Comparison of ENCODE assay signal across 10 mouse cellular contexts in the genomic region with DNA sequence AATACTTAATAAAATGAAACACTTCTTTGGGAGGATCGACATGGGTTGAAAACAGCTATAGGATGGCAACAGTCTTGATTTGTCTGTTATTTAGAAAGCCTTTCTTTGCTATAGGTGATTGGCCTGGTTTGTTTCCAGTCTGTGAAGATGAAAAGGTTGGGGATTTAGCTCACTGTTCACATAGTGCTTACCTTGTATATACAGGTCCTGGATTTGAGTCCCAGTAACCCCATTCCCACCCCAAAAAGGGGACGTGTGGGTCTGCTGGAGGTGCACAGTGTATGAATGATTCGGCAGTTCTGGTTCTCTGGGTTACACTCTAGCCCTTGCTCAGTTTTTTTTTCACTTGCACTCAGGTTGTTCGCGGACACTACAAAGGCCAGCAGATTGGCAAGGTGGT. TPM values are rescaled to one million over a fixed set of nuclear protein-coding genes. Genes with fewer than 3 reads are reported as not detected.
DNase-seq lines count a peak whose midpoint lies in the region; ATAC-seq and TF ChIP-seq lines count a peak whose summit lies in the region.
"Had no signal": no experiment of that assay in that cellular context is flagged by ENCODE, and none has a peak within 500 bp of the region (broad histone marks: within the 10 kb centered on the region; RNA-seq: fewer than 3 reads in every experiment).

No protein-coding gene starts in this region.

- H3K9me3 ChIP-seq in kidney, embryonic 16.5 days (ENCODE audit: low read length) = no peaks in the 10 kb centered on the region
- no peaks in the 10 kb centered on the region for H3K9me3 ChIP-seq in embryonic facial prominence, embryonic 11.5 days (replicated peaks; ENCODE audit: control insufficient read depth, low read length)
- no peaks in the 10 kb centered on the region for H3K9me3 ChIP-seq in intestine, embryonic 15.5 days

- TF ChIP-seq POLR2A in myocyte (IDR thresholded peaks at IDR 0.05; ENCODE audit: insufficient read length, low read depth) = no peak
- TF ChIP-seq POLR2A in cerebellum, adult 2 months (IDR thresholded peaks at IDR 0.05; ENCODE audit: borderline replicate concordance, insufficient read depth, low read length) = no peak

- peaks cover 14% of the 10 kb centered on the region for H3K79me2 ChIP-seq in myocyte (ENCODE audit: control insufficient read depth, insufficient read depth)

- H3ac ChIP-seq in myocyte (ENCODE audit: control insufficient read depth, insufficient read length) = no peak overlapping the region

- H3K4me1 ChIP-seq in kidney, embryonic 16.5 days (ENCODE audit: insufficient read depth, low read length) = peaks cover 10% of the 10 kb centered on the region
- H3K4me1 ChIP-seq in embryonic facial prominence, embryonic 11.5 days (ENCODE audit: control insufficient read depth, insufficient read depth, low read length) = no peaks in the 10 kb centered on the region
- peaks cover 6% of the 10 kb centered on the region; the same call in 1 of the 2 replicates for H3K4me1 ChIP-seq in intestine, embryonic 15.5 days (replicated peaks)
- H3K4me1 ChIP-seq in cerebellum, adult 2 months (ENCODE audit: control insufficient read depth, insufficient read depth, low read length) = no peaks in the 10 kb centered on the region

- ATAC-seq in kidney, embryonic 16.5 days (ENCODE audit: low FRiP score, low TSS enrichment) = no peak
- ATAC-seq in embryonic facial prominence, embryonic 11.5 days (replicated peaks; ENCODE audit: insufficient number of reproducible peaks, low FRiP score, low TSS enrichment, low read depth) = no peak
- no peak for ATAC-seq in intestine, embryonic 15.5 days
- no peak for ATAC-seq in cerebellum, adult (ENCODE audit: insufficient number of reproducible peaks, low FRiP score, low TSS enrichment)

- H3K27me3 ChIP-seq in kidney, embryonic 16.5 days (ENCODE audit: insufficient read depth, low read length) = no peaks in the 10 kb centered on the region
- no peaks in the 10 kb centered on the region for H3K27me3 ChIP-seq in embryonic facial prominence, embryonic 11.5 days (ENCODE audit: control insufficient read depth, insufficient read depth, low read length)
- no peaks in the 10 kb centered on the region for H3K27me3 ChIP-seq in intestine, embryonic 15.5 days (replicated peaks)
- peaks cover 5% of the 10 kb centered on the region for H3K27me3 ChIP-seq in myocyte (ENCODE audit: control insufficient read depth, insufficient read depth, insufficient read length)
- H3K27me3 ChIP-seq in cerebellum, adult 2 months (ENCODE audit: control insufficient read depth, insufficient read depth, low read length) = no peaks in the 10 kb centered on the region

- H3K27ac ChIP-seq in kidney, embryonic 16.5 days (ENCODE audit: low read length) = peak overlapping the region; percentile 40; the same call in 1 of the 2 replicates
- H3K27ac ChIP-seq in embryonic facial prominence, embryonic 11.5 days (replicated peaks; ENCODE audit: low read depth, low read length) = no peak overlapping the region
- H3K27ac ChIP-seq in intestine, embryonic 15.5 days = no peak overlapping the region
- no peak overlapping the region for H3K27ac ChIP-seq in cerebellum, adult 2 months (ENCODE audit: insufficient read depth, low read length)

- no peak for TF ChIP-seq CTCF in cerebellum, adult 2 months (IDR thresholded peaks at IDR 0.05; ENCODE audit: borderline replicate concordance, insufficient read depth, low read depth, low read length)

- H3K9ac ChIP-seq in kidney, embryonic 16.5 days (replicated peaks; ENCODE audit: low read length) = peak overlapping the region; percentile 98
- H3K9ac ChIP-seq in embryonic facial prominence, embryonic 11.5 days (replicated peaks; ENCODE audit: low read length) = peak overlapping the region; percentile 97
- H3K9ac ChIP-seq in intestine, embryonic 15.5 days = 0 out of 2 replicates have a peak overlapping the region, but pooled peaks have one; percentile 92

- 77% methylated on average over 5 of the region's 5 CpGs for WGBS in kidney, embryonic 16.5 days
- 83% methylated on average over 5 of the region's 5 CpGs for WGBS in embryonic facial prominence, embryonic 11.5 days
- 85% methylated on average over 5 of the region's 5 CpGs for WGBS in intestine, embryonic 15.5 days
- 80% methylated on average over 5 of the region's 5 CpGs for WGBS in cerebellum, adult 2 months

- H3K4me2 ChIP-seq in kidney, embryonic 16.5 days (replicated peaks; ENCODE audit: low read depth, low read length) = peak overlapping the region; percentile 86
- peak overlapping the region; percentile 73 for H3K4me2 ChIP-seq in embryonic facial prominence, embryonic 11.5 days (ENCODE audit: low read depth, low read length)
- H3K4me2 ChIP-seq in intestine, embryonic 15.5 days (replicated peaks) = peak overlapping the region; percentile 64
- H3K4me2 ChIP-seq in myocyte (ENCODE audit: low read depth) = peak overlapping the region; percentile 78

- peak overlapping the region; percentile 100 for H3K4me3 ChIP-seq in kidney, embryonic 16.5 days (ENCODE audit: low read length)
- H3K4me3 ChIP-seq in embryonic facial prominence, embryonic 11.5 days (ENCODE audit: low read depth, low read length) = peak overlapping the region; percentile 84
- peak overlapping the region; percentile 69; the same call in 1 of the 2 replicates for H3K4me3 ChIP-seq in intestine, embryonic 15.5 days (replicated peaks)
- H3K4me3 ChIP-seq in myocyte = peak overlapping the region; percentile 85
- no peak overlapping the region for H3K4me3 ChIP-seq in cerebellum, adult 2 months (replicated peaks; ENCODE audit: insufficient read depth, low read depth, low read length)

- no peak for DNase-seq in kidney, adult 9 months
- DNase-seq in embryonic facial prominence, embryonic 11.5 days (ENCODE audit: low spot score) = no peak
- no peak for DNase-seq in right cerebral cortex, adult 18-20 months
- DNase-seq in cerebellum, adult 2 months = no peak
- DNase-seq: cerebellum, postnatal 14 days; layer of hippocampus, adult 9-11 months had no signal

- peaks cover 39% of the 10 kb centered on the region for H3K36me3 ChIP-seq in kidney, embryonic 16.5 days (ENCODE audit: insufficient read depth, low read length)
- H3K36me3 ChIP-seq in embryonic facial prominence, embryonic 11.5 days (replicated peaks; ENCODE audit: control insufficient read depth, insufficient read depth, low read depth, low read length) = peaks cover 12% of the 10 kb centered on the region
- peaks cover 23% of the 10 kb centered on the region for H3K36me3 ChIP-seq in intestine, embryonic 15.5 days
- H3K36me3 ChIP-seq in myocyte (ENCODE audit: control insufficient read depth, insufficient read depth) = peaks cover 10% of the 10 kb centered on the region

TF ChIP-seq in myocyte, 11 proteins besides CTCF, POLR2A, EP300 and RAD21:
- TF ChIP-seq TCF3 (IDR thresholded peaks at IDR 0.05; ENCODE audit: insufficient read length, low read depth) = no peak
- no peak for TF ChIP-seq SRF (IDR thresholded peaks at IDR 0.05; ENCODE audit: control insufficient read depth, insufficient read length, low read depth)
- TF ChIP-seq MYOD1 (IDR thresholded peaks at IDR 0.05; ENCODE audit: control insufficient read depth in 1 of 3, insufficient read length in 2 of 3, low read depth in 2 of 3) = no peak
- no peak for TF ChIP-seq MYOG (IDR thresholded peaks at IDR 0.05; ENCODE audit: control insufficient read depth in 1 of 3, insufficient read depth in 1 of 3, insufficient read length in 2 of 3, low read depth in 2 of 3)
- no peak for TF ChIP-seq USF1 (IDR thresholded peaks at IDR 0.05; ENCODE audit: low read depth)
- TF ChIP-seq E2F4 (IDR thresholded peaks at IDR 0.05; ENCODE audit: insufficient read depth) = no peak
- no peak for TF ChIP-seq REST (IDR thresholded peaks at IDR 0.05; ENCODE audit: insufficient read depth, insufficient read length)
- TF ChIP-seq CEBPB (IDR thresholded peaks at IDR 0.05; ENCODE audit: insufficient read depth, poor library complexity, severe bottlenecking) = no peak
- no peak for TF ChIP-seq POLR2AphosphoS2 (IDR thresholded peaks at IDR 0.05; ENCODE audit: insufficient read length, low read depth)

RNA-seq across cellular contexts. Expression of a gene that starts 1.4 kb away (rescaled TPM):
- 897 and 905 TPM in 2 replicates for polyA plus RNA-seq in kidney, embryonic 16.5 days (2015; fragmentation: Nextera tagmentation; extraction: Ambion mirVana)
- polyA plus RNA-seq in embryonic facial prominence, embryonic 11.5 days (2014; fragmentation: Nextera tagmentation; extraction: Ambion mirVana) = 978 and 1,011 TPM in 2 replicates
- polyA plus RNA-seq in intestine, embryonic 15.5 days (2015; fragmentation: Nextera tagmentation; extraction: Ambion mirVana) = 1,017 and 1,034 TPM in 2 replicates
- 695 TPM for polyA plus RNA-seq in myocyte (2012; fragmentation: generic; extraction: Trizol)
- 1,554 and 1,707 TPM in 2 replicates for polyA plus RNA-seq in cerebellum, adult 2 months (2012; rRNA removed)

RNA-seq across cellular contexts. Expression of a gene that starts 14.5 kb away (rescaled TPM):
- polyA plus RNA-seq in kidney, embryonic 16.5 days (2015; fragmentation: Nextera tagmentation; extraction: Ambion mirVana) = 0.05 and 0.17 TPM in 2 replicates
- 0.11 TPM in 1 of 2 replicates, not detected in the other for polyA plus RNA-seq in embryonic facial prominence, embryonic 11.5 days (2014; fragmentation: Nextera tagmentation; extraction: Ambion mirVana)
- 0.06 and 0.10 TPM in 2 replicates for polyA plus RNA-seq in intestine, embryonic 15.5 days (2015; fragmentation: Nextera tagmentation; extraction: Ambion mirVana)
- not detected for polyA plus RNA-seq in myocyte (2012; fragmentation: generic; extraction: Trizol)
- polyA plus RNA-seq in cerebellum, adult 2 months (2012; rRNA removed) = 0.05 TPM in 1 of 2 replicates, not detected in the other

RNA-seq across cellular contexts. Expression of a gene that starts 24.1 kb away (rescaled TPM):
- not detected in 2 replicates for polyA plus RNA-seq in kidney, embryonic 16.5 days (2015; fragmentation: Nextera tagmentation; extraction: Ambion mirVana)
- not detected in 2 replicates for polyA plus RNA-seq in embryonic facial prominence, embryonic 11.5 days (2014; fragmentation: Nextera tagmentation; extraction: Ambion mirVana)
- polyA plus RNA-seq in intestine, embryonic 15.5 days (2015; fragmentation: Nextera tagmentation; extraction: Ambion mirVana) = not detected in 2 replicates
- polyA plus RNA-seq in myocyte (2012; fragmentation: generic; extraction: Trizol) = not detected
- 1.0 and 1.1 TPM in 2 replicates for polyA plus RNA-seq in cerebellum, adult 2 months (2012; rRNA removed)

RNA-seq across cellular contexts. Expression of a gene that starts 31.2 kb away (rescaled TPM):
- 90.9 and 96.3 TPM in 2 replicates for polyA plus RNA-seq in kidney, embryonic 16.5 days (2015; fragmentation: Nextera tagmentation; extraction: Ambion mirVana)
- 53.2 and 54.4 TPM in 2 replicates for polyA plus RNA-seq in embryonic facial prominence, embryonic 11.5 days (2014; fragmentation: Nextera tagmentation; extraction: Ambion mirVana)
- polyA plus RNA-seq in intestine, embryonic 15.5 days (2015; fragmentation: Nextera tagmentation; extraction: Ambion mirVana) = 69.1 and 69.5 TPM in 2 replicates
- polyA plus RNA-seq in myocyte (2012; fragmentation: generic; extraction: Trizol) = 36.7 TPM
- 91.1 and 103 TPM in 2 replicates for polyA plus RNA-seq in cerebellum, adult 2 months (2012; rRNA removed)

RNA-seq across cellular contexts. Expression of a gene that starts 54.5 kb away (rescaled TPM):
- polyA plus RNA-seq in kidney, embryonic 16.5 days (2015; fragmentation: Nextera tagmentation; extraction: Ambion mirVana) = 20.0 and 23.0 TPM in 2 replicates
- 4.4 and 4.5 TPM in 2 replicates for polyA plus RNA-seq in embryonic facial prominence, embryonic 11.5 days (2014; fragmentation: Nextera tagmentation; extraction: Ambion mirVana)
- 8.1 and 8.6 TPM in 2 replicates for polyA plus RNA-seq in intestine, embryonic 15.5 days (2015; fragmentation: Nextera tagmentation; extraction: Ambion mirVana)
- polyA plus RNA-seq in myocyte (2012; fragmentation: generic; extraction: Trizol) = 0.49 TPM
- polyA plus RNA-seq in cerebellum, adult 2 months (2012; rRNA removed) = 33.0 and 34.7 TPM in 2 replicates
